Mouse (Mus musculus) Muller cell, postnatal 12 days (primary cell): ENCODE results near the gene Btbd7.

ENCODE experiments used
- DNase-seq: peaks from one replicate; pipeline ENCODE4 v3.0.0-alpha.2; 2015; ENCODE audit errors: inconsistent ontology term

Btbd7 gene

DNA sequence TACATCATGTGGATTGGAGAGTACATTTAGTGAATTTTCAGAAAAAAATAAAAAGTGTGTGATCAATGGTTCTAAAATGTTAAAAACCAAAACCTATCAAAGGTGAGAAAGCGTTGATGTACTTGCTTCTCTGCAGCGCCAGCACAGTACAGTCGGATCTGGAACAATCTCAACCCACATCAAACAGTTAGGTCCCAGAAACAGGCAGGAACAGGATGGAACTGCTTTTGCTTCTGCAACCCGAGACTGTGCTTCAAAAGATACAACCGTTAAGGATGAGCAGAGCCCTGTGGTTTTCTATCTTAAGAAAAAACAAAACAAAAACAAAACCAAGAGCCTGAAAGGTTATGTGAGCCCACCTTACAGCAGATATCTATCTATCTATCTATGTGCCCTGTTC is 95.4 kb downstream of the Btbd7 start:
- DNase-seq = no peak

GRCm38 (mm10) chr12:102779452-102779851 is 98.8 kb downstream of the Btbd7 start:
- no peak for DNase-seq

DNA sequence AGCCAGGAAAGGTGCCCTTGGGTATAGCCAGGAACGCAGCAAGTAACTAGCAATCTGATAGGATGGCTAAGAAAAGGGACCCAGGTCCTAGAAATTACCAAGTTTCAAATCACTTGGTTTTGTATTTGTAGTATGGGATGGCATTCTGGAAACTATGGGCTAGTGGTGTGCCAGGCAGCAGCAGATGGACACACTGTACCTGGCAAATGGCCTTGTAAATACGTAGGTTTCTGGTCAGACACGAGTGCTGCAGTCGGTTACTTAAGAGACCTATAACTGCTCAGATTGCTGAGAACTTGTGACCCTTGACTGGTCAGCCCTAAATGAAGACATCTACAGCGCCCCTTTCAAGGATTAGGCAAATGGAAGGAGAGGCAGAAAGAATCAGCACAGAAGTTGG is 100.1 kb downstream of the Btbd7 start:
- DNase-seq = no peak

DNA sequence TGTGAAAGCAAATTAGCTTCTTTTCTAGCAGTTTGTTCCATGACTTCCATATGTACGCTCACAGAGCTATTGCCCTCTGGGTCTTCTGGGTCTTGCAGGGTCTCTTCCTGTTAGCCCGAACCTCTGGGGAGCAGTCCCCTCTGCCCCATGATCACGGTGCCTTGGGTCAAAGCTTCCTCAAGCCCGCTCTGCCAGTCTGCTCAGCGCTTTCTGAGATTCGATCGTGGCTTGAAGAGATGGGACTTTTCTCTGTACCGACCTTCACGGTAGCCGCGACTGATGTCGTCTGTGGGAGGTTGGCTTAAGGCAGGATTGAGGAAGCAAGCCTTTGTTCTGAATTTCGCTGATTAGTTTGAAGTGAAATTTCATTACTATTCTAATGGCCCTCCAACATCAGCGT is 102.2 kb downstream of the Btbd7 start:
- DNase-seq = no peak

DNA sequence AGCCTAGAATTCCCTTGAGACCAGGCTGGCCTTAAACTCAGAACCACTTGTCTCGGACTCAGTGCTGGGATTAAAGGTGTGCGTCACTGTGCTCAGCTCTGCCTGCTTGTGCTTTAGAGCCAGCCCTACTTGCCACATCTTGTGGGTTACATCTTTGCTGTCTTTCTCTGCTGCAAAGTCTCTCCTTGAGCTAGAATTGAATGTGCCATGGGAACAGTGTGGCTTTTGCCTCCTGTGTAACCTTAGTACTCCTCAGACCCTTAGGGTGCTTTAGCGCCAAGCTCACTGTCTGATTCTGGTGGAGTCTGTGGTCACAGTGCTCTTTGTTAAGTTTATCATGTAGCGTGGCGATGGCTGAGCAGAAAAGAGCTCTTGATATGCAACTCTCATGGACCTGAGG is 105.6 kb downstream of the Btbd7 start:
- no peak for DNase-seq

DNA sequence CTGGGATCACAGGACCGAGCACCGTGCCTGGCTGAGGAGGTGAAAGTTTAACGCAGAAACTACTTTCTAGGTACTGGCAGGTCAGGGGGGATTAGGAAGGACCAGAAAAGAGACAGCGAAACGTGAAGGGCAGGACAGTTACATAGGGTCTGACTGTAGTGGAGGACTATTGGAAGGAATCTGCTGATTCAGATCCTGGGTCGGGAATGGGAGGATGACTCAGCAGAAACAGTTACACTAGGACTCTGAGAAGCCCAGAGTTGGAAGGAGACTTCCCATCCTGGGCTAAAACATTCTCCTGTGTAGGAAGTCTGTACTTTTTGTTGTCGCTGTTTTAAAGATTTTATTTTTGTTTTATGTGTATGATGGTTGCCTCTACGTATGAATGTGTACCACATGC is 106.7 kb downstream of the Btbd7 start:
- no peak for DNase-seq

DNA sequence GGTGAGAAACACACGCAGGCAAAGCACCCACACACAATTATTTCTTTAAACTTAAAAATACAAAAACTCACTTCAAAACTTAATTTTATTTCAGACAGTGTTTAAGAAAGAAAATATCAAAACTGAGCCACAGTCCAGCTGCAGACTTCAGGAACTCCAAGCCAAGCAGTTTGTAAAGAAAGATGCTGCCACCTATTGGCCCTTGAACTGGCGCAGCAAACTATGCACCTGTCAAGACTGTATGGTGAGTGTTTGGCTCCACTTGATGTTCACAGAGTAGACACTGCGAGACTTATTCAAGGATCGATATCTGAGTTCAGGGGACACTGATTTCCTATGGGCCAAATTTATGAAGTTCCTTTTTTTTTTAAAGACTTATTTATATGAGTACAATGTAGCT is 109.3 kb downstream of the Btbd7 start:
- DNase-seq = no peak

DNA sequence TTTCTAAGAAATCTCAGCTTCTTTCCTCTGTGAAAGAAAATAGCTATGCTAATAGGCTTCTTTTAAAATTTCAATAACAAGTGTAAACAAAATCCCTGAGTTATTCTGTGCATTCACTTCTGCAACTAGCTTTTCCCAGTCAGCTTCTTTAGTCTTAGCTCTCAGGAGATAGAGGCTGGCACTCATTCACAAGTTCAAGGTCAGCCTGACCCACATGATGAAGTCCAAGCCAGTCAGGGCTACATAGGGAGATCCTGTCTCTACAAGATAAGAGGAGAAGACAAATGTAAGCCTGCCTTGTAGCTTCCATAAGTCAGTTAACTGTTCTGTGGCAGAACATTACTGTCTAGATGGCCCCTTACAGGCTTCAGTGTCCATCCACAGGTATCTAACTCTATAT is 114.6 kb downstream of the Btbd7 start:
- no peak for DNase-seq

DNA sequence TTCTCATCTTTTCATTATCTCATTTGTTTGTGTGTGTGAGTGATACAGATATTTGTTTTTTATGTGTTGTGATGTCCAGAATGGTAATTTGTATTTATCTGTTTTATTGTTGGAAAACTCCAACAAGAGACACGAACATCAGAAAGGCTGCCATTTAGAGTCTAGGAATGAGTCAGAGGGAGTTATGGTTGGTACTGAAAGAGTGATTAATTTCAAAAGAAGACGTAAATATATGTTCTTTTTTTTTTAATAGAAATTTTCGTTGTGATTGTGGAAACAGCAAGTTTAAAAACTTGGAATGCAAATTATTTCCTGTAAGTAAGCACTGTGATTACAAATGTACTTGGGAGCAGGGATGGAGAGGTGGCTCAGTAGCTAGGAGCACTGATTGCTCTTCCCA is 116.6 kb downstream of the Btbd7 start:
- no peak for DNase-seq

DNA sequence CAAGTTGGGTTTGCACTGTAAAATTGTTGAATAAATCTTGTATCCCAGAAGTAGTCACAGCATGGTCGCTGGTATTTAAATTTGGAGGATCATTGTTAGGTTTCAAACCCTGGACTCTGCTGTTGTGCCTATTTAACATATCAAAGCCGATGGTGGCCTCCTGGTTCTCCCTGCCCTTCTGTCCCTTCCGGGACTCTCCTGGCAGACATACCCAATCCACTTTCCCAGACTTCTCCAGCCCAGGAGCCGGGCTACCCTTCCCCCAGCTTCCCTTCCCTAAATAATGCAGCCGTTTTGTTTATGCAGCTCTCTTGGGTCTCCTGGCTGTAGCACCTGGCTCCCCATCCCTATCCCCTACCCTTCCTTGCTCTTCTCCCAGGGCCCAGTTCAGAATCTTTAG is 119.3 kb downstream of the Btbd7 start:
- no peak for DNase-seq

DNA sequence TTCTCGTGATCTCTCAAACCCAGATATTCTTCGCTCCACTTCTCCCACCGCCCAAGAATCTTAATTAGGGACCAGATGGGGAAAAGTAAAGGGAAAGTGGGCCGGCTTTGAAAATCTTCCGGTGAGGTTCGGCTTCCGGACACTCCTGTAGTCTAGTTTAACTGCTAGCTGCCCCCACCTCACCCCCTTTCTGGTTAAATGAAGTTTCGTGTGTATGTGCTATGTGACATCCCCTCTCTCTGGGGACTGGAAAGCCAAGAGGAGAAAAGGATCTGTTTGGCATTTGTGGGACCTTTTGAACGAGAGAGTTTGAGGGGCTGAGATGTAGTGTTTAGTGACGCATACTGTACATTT is 119.9 kb downstream of the Btbd7 start, which contains the start of gene Gm20604:
TSS of gene Gm20604 (minus strand) at position 270 of the 354 bp plus-strand sequence.
- DNase-seq = no peak

DNA sequence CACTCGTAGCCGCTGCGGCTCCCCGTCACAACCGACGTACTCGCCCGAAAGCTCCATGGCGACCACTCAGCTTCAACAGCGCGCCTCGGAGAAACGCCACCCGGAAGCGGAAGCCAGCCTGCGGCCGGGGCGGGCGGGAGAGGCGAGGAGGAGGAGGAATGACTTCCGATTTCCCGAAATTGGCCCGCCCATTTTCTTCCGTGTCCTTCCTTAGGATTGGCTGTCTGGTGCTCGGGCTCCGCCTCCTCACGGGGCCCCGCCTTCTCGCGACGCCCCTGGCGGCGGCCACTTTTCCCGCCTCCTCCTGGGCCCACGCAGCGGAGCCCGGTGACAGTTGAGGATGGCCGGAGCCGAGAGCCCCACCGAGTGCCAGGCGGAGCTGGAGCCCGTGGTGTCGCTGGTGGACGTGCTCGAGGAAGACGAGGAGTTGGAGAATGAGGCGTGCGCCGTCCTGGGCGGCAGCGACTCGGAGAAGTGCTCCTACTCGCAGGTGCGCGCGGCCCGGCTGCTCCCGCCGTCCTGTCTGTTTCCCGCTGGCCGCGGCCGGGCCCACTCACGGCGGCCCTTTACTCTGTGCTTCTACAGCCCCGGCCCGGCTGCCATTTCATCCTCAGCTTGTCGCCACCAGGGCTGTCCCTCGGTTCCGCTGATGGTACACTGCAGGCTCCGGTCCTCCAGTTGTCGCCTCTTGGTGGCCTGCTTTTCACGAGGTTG is 120.4 kb downstream of the Btbd7 start, which contains the start of the genes Gm28051, Gon7 and Ubr7:
TSS of gene Gm28051 (minus strand) at position 77 of the 714 bp plus-strand sequence.
TSS of gene Gon7 (minus strand) at position 115 of the 714 bp plus-strand sequence.
TSS of gene Ubr7 (plus strand) at position 279 of the 714 bp plus-strand sequence.
- DNase-seq = peak; percentile 99

GRCm38 (mm10) chr12:102757055-102757688 is 121.1 kb downstream of the Btbd7 start:
- DNase-seq = no peak

DNA sequence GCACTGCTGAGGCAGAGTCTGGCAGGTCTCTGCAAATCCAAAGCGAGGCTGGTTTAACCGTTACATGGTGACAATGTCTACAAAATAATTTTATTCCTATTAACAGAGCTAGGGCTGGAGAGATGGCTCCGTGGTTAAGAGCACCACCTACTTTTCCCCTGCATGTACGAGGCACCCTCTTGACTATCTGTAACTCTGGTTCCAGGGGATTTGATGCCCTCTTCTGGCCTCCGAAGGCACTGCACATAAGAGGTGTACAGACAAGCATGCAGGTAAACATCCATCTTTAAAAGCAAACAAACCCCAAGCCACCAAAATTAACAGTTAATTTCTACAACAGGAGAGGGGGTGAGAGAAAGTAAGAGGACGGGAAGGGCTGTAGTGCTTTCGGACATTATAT is 122.0 kb downstream of the Btbd7 start:
- no peak for DNase-seq

DNA sequence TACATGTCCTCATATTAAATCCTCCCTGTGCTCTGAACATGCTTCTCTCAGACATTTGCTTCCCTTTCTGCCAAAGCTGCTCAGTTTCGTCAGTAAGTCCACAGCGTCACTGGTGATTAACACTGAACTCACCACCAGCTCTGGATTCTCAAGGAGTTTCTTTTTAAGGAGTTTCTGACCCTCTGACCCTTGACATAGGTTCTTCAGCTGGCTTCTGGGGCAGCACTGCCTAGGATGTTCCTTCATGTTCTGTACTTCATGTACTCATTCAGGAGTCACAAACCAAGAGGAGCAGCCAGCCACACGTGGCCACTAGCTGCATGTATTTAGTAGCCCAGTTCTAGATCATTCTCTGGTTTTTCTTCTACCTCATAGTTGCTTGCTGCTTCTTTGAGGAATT is 130.0 kb downstream of the Btbd7 start:
- no peak for DNase-seq

DNA sequence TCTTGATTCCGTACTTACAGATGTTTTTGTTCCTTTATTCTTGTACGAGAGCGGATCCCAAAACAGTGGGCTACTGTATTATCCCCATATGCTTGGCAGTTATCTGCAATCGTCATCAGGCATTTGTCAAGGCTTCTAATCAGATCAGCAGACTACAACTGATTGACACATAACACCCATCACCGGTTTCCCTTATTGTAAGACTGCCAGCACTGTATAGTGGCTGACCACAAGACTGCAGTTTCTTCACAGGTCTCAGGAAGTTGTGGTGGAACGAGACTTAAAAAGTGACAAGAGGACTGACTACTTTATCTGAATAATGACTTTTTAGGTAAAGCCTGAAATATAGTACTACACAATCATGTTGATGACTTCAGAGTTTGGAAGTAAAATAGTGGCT is 133.4 kb downstream of the Btbd7 start:
- no peak for DNase-seq

DNA sequence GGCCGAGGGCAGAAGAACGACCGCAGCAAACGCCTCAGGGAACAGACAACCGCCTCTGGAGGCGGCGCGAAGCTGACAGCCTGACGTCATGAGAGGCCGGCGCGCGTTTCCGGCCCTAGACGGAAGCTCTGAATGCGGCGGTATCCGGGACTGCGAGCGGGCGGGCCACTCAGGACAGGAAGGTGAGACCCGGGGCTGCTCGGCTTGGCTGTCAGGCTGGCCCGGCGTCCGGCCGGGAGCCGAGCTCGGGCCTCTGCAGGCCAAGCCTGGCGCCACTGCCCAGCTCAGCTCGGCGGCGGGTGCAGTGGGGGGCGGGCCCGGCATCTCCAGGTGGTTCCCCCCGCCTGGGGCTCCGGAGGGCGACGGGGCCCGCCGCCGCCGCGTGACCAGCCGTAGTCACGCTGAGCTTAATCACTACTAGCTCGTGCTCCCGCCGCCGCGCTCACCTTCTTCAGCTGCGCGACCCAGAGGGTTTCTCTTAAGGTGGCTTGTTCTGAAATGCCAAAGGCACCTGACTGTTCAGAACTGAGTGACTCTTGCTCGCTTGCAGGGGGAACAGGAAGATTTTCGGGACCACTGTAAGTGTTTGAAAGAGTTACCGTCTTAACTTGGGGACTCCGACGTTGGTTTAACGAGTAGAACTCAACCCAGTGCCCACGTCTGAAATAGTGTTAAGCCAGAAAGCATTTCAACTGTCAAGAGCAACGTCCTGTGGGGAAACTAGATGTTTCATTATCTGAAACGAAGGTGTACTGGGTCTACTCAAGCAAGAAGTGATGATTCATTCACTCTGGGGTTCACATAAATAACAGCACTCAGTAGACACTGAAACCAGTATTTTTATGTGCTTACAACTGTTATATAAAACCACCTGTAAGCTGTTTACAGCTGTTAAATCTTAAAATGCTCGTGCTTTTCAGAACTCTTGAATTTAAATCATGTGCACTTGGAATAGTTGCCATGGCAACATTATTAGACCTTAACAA is 134.4 kb downstream of the Btbd7 start, which contains the start of the genes Moap1 and Tmem251:
TSS of gene Moap1 (minus strand) at position 73 of the 986 bp plus-strand sequence.
TSS of gene Tmem251 (plus strand) at position 174 of the 986 bp plus-strand sequence.
- peak; percentile 92 for DNase-seq

- no peak for DNase-seq
Measured at GRCm38 (mm10) chr12:102743036-102743588, 135.2 kb downstream of the Btbd7 start.

- DNase-seq = no peak
Measured at GRCm38 (mm10) chr12:102742056-102742455, 136.2 kb downstream of the Btbd7 start.

DNA sequence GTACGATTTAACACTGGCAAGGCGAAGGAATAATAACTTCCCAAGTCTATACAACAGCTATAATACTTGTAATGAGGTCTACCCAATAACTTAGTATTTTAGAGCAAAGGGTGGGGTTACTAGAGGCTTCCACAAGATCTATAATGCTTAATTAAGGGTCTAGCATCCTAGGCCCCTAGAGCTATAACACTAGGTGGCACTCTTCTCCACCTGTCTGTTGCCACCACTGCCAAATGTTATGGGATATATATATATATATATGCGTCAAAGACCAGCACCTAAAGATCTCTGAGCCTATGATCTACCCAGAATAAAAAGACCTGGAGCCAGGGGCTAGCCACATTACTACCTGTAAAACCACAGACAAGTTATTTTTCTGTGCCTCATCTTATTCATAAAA is 138.0 kb downstream of the Btbd7 start:
- no peak for DNase-seq

DNA sequence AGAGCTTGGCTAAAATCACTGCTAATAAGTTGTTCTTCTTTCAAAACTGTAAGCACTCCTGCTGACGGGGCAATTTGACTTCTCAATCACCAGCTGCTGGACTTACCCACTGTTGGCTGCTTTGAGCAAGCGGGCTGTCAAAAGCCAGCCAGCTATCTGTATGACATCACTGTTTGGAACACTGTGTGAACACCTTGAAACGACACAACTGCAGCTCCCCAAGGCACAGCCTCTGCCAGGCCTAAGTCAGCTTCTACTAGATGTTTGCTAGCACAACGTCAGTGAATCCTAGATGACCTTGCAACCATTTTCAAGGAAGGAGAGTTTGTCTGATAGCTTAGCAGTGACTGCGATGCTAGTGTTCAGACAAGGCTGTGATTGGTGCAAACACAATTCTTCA is 139.2 kb downstream of the Btbd7 start:
- DNase-seq = no peak

DNA sequence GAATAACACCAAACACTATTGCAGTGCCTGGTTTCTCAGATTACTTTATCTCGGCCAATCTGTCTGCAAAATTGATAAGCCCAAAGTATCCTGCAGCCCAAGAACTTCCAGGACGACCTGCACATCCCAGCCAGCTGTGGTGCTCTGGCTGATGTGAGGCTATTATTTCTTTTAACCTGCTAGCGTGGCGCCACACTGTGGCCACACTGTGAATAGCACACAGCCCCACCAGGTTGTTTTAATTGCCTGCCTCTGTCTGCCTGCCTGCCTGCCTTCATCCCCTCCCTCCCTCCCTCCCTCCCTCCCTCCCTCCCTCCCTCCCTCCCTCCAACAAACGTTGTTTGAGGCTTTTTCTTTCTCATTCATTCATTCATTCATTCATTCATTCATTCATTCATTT is 144.9 kb downstream of the Btbd7 start:
- DNase-seq = peak; percentile 27
